Mouse (Mus musculus): ENCODE results near the gene Mars.

GRCm38 (mm10) chr10:127338930-127339682, 27.5 kb upstream of the Mars start:
- TF ChIP-seq CTCF (IDR thresholded peaks at IDR 0.05; ENCODE audit: insufficient read depth, low read depth, low read length) (peak; percentile 48; the same call in 1 of the 2 replicates), POLR2A (IDR thresholded peaks at IDR 0.05; ENCODE audit: insufficient read depth, low read depth, low read length) (no peak)

Measured in olfactory bulb, adult 2 months (tissue).